Mouse (Mus musculus): ENCODE measurements around the gene Cic. TPM values are rescaled to one million over a fixed set of nuclear protein-coding genes. Genes with fewer than 3 reads are reported as not detected.

The Cic gene
- polyA plus RNA-seq, 1 experiment, result 128 TPM

DNA sequence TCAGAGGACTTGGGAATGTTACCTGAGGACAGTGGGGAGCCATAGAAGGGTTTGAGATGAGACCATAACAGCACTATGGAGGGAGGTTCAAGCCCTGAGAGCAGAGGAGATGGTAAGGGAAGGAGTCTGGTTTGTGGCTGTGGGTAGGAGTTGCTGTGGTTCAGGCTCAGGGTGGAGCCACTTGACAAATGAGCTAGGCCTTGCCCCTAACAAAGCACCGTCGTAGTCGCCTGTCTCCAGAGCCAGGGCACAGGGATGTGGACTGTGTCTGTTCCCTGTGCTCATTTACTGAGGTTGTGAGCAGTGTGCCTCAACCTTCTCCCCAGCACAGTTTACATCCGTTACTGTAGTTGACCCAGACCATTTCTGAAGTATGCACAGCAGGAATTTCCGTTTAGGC is 7.1 kb downstream of the Cic start:
- H3K9ac ChIP-seq (ENCODE audit: low read depth, poor library complexity, severe bottlenecking), result 0 out of 2 replicates have a peak overlapping the region, but pooled peaks have one; percentile 6
- H3K36me3 ChIP-seq (ENCODE audit: control insufficient read depth, insufficient read depth, low read length, poor library complexity, severe bottlenecking), result no peaks in the 10 kb centered on the region
- H3K4me3 ChIP-seq (ENCODE audit: low read depth, low read length), result no peak overlapping the region
- H3K27me3 ChIP-seq (ENCODE audit: control insufficient read depth, insufficient read depth, low read length, poor library complexity, severe bottlenecking), result no peaks in the 10 kb centered on the region
- TF ChIP-seq EP300 (IDR thresholded peaks at IDR 0.05; ENCODE audit: insufficient read depth, low read depth, low read length) (no peak), POLR2A (IDR thresholded peaks at IDR 0.05; ENCODE audit: insufficient read depth, low read length) (no peak), CTCF (IDR thresholded peaks at IDR 0.05; ENCODE audit: low read depth, low read length) (no peak)
- peak overlapping the region; percentile 78 for H3K27ac ChIP-seq (ENCODE audit: insufficient read depth, low read length)
- H3K9me3 ChIP-seq (replicated peaks; ENCODE audit: control insufficient read depth, insufficient read depth, low read length, poor library complexity, severe bottlenecking), result no peaks in the 10 kb centered on the region
- peaks cover 11% of the 10 kb centered on the region for H3K4me1 ChIP-seq (ENCODE audit: control insufficient read depth, insufficient read depth, low read length)

DNA sequence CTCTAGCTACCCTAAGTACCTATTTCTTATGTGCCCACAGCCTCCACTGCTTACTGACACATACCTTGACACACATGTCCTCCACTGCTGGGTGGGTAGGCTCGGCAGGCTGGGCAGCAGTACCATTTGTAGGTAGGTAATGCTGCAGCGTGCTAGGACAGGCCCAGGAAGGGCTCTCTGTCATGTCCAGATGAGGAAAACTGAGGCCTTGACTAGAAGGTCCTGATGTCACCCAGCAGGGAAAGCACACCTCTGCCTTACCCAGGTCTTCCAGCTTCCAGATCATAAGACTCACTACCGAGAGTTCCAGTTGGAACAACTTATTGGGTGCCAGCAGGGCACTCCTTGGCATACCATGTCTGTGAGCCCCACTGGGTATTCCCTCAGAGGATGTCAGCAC is 7.5 kb downstream of the Cic start:
- Histone ChIP-seq H3K27me3 (ENCODE audit: control insufficient read depth, insufficient read depth, low read length, poor library complexity, severe bottlenecking) (no peaks in the 10 kb centered on the region), H3K4me3 (ENCODE audit: low read depth, low read length) (no peak overlapping the region), H3K4me1 (ENCODE audit: control insufficient read depth, insufficient read depth, low read length) (peaks cover 11% of the 10 kb centered on the region), H3K9me3 (replicated peaks; ENCODE audit: control insufficient read depth, insufficient read depth, low read length, poor library complexity, severe bottlenecking) (no peaks in the 10 kb centered on the region), H3K9ac (ENCODE audit: low read depth, poor library complexity, severe bottlenecking) (0 out of 2 replicates have a peak overlapping the region, but pooled peaks have one; percentile 6), H3K27ac (ENCODE audit: insufficient read depth, low read length) (peak overlapping the region; percentile 78), H3K36me3 (ENCODE audit: control insufficient read depth, insufficient read depth, low read length, poor library complexity, severe bottlenecking) (no peaks in the 10 kb centered on the region)
- no peak for TF ChIP-seq EP300 (IDR thresholded peaks at IDR 0.05; ENCODE audit: insufficient read depth, low read depth, low read length)
- no peak for TF ChIP-seq CTCF (IDR thresholded peaks at IDR 0.05; ENCODE audit: low read depth, low read length)
- no peak for TF ChIP-seq POLR2A (IDR thresholded peaks at IDR 0.05; ENCODE audit: insufficient read depth, low read length)

DNA sequence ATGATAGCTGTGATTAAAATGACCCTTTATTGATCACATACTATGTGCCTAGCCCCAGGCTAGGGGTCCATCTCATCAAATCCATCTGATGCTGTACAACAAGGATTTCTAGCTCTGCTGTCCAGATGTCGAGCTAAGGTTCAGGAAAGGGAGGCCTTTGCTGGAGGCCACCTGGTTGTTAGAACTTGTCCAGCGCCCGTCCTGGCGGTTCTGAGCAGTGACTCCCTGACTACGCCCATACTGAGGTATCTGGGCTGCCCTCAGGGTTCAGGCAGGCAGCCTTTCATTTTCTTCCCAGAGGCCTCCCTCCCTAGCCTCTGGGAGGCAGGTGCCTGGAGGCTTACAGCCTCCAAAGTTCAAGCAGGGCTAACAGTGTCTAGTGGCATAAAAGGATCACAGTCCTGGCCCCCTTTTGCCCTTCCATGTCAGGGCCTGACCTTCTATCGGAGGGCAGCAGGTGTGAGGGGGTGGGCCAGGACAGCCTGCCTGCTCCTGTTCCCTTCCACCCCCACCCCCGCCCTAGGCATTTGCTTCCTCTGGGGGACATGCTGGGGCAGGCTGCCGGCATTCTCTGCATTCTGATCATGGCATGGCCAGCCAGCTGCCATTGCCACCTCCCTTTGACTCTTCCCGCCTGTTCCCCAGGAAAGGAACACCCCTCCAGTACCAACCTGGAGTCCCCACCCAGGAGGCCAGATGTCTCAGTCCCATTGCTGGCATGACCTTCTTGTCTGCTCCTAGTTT is 8.2 kb downstream of the Cic start:
- H3K36me3 ChIP-seq (ENCODE audit: control insufficient read depth, insufficient read depth, low read length, poor library complexity, severe bottlenecking), result no peaks in the 10 kb centered on the region
- H3K27me3 ChIP-seq (ENCODE audit: control insufficient read depth, insufficient read depth, low read length, poor library complexity, severe bottlenecking), result no peaks in the 10 kb centered on the region
- H3K27ac ChIP-seq (ENCODE audit: insufficient read depth, low read length), result peak overlapping the region; percentile 78
- H3K4me1 ChIP-seq (ENCODE audit: control insufficient read depth, insufficient read depth, low read length), result peaks cover 14% of the 10 kb centered on the region
- peak overlapping the region; percentile 68 for H3K9ac ChIP-seq (ENCODE audit: low read depth, poor library complexity, severe bottlenecking)
- H3K4me3 ChIP-seq (ENCODE audit: low read depth, low read length), result 0 out of 2 replicates have a peak overlapping the region, but pooled peaks have one; percentile 2
- TF ChIP-seq EP300 (IDR thresholded peaks at IDR 0.05; ENCODE audit: insufficient read depth, low read depth, low read length), result peak; percentile 97
- TF ChIP-seq CTCF (IDR thresholded peaks at IDR 0.05; ENCODE audit: low read depth, low read length), result no peak
- no peak for TF ChIP-seq POLR2A (IDR thresholded peaks at IDR 0.05; ENCODE audit: insufficient read depth, low read length)
- H3K9me3 ChIP-seq (replicated peaks; ENCODE audit: control insufficient read depth, insufficient read depth, low read length, poor library complexity, severe bottlenecking), result no peaks in the 10 kb centered on the region

DNA sequence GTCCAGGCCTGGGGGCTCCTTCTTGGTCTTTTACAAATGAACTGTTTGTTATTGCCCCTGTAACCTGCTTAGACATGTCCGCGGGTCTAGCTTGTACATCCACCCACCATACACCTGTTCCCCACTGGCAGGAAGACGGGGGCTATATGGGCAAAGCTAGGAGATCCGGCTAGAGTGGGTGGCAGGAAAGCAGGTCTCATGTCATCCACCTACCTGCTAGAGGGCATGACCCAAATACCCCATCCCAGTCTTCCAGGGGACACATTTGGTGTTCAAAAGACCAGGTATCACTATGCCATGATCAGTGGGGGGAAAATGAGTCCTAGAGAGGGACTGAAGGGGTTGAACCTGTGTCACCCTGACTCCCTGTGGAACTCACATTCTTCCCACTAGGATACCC is 9.9 kb downstream of the Cic start:
- Histone ChIP-seq H3K4me1 (ENCODE audit: control insufficient read depth, insufficient read depth, low read length) (peaks cover 14% of the 10 kb centered on the region), H3K27ac (ENCODE audit: insufficient read depth, low read length) (peak overlapping the region; percentile 78), H3K9ac (ENCODE audit: low read depth, poor library complexity, severe bottlenecking) (peak overlapping the region; percentile 68)

DNA sequence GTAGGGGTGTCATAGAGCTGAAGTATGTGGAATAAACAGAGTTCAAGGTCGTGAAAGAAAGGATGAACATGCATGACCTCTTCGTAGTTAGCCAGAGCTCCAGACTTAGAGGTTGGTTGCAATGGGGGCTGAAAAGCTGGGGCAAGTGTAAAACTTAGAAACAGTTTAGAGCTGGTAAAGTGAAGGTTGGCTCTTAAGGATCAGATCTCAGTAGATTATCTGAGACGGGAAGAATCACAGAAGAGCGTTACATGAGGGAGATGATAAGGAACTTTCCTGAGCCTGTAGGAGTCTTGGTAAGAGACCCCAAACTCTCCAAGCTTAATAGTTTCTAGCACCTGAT is 10.5 kb downstream of the Cic start:
- Histone ChIP-seq H3K27me3 (ENCODE audit: control insufficient read depth, insufficient read depth, low read length, poor library complexity, severe bottlenecking) (no peaks in the 10 kb centered on the region), H3K27ac (ENCODE audit: insufficient read depth, low read length) (peak overlapping the region; percentile 78), H3K36me3 (ENCODE audit: control insufficient read depth, insufficient read depth, low read length, poor library complexity, severe bottlenecking) (no peaks in the 10 kb centered on the region), H3K4me1 (ENCODE audit: control insufficient read depth, insufficient read depth, low read length) (peaks cover 14% of the 10 kb centered on the region), H3K9ac (ENCODE audit: low read depth, poor library complexity, severe bottlenecking) (peak overlapping the region; percentile 68), H3K9me3 (replicated peaks; ENCODE audit: control insufficient read depth, insufficient read depth, low read length, poor library complexity, severe bottlenecking) (no peaks in the 10 kb centered on the region), H3K4me3 (ENCODE audit: low read depth, low read length) (no peak overlapping the region)
- TF ChIP-seq CTCF (IDR thresholded peaks at IDR 0.05; ENCODE audit: low read depth, low read length), result no peak
- TF ChIP-seq POLR2A (IDR thresholded peaks at IDR 0.05; ENCODE audit: insufficient read depth, low read length), result no peak
- TF ChIP-seq EP300 (IDR thresholded peaks at IDR 0.05; ENCODE audit: insufficient read depth, low read depth, low read length), result no peak

More for the DNA sequence above, 9.9 kb downstream of the Cic start:
- Histone ChIP-seq H3K9me3 (replicated peaks; ENCODE audit: control insufficient read depth, insufficient read depth, low read length, poor library complexity, severe bottlenecking) (no peaks in the 10 kb centered on the region), H3K27me3 (ENCODE audit: control insufficient read depth, insufficient read depth, low read length, poor library complexity, severe bottlenecking) (no peaks in the 10 kb centered on the region), H3K4me3 (ENCODE audit: low read depth, low read length) (0 out of 2 replicates have a peak overlapping the region, but pooled peaks have one; percentile 8), H3K36me3 (ENCODE audit: control insufficient read depth, insufficient read depth, low read length, poor library complexity, severe bottlenecking) (no peaks in the 10 kb centered on the region)
- TF ChIP-seq EP300 (IDR thresholded peaks at IDR 0.05; ENCODE audit: insufficient read depth, low read depth, low read length) (no peak), CTCF (IDR thresholded peaks at IDR 0.05; ENCODE audit: low read depth, low read length) (no peak), POLR2A (IDR thresholded peaks at IDR 0.05; ENCODE audit: insufficient read depth, low read length) (no peak)
